Mouse (Mus musculus): ENCODE measurements around the gene Harbi1. TPM values are rescaled to one million over a fixed set of nuclear protein-coding genes. Genes with fewer than 3 reads are reported as not detected.

Gene Harbi1
- total RNA-seq (2021): 1 to 10 TPM; 7.1 TPM
- long read RNA-seq, transcript Harbi1-201 (3 exons, 2,308 nt): major isoform, 5 of 11 reads
- long read RNA-seq, partial matches to known transcripts: 0 of 11 reads
- long read RNA-seq, other reads (novel, unspliced or antisense): 6 of 11 reads

DNA sequence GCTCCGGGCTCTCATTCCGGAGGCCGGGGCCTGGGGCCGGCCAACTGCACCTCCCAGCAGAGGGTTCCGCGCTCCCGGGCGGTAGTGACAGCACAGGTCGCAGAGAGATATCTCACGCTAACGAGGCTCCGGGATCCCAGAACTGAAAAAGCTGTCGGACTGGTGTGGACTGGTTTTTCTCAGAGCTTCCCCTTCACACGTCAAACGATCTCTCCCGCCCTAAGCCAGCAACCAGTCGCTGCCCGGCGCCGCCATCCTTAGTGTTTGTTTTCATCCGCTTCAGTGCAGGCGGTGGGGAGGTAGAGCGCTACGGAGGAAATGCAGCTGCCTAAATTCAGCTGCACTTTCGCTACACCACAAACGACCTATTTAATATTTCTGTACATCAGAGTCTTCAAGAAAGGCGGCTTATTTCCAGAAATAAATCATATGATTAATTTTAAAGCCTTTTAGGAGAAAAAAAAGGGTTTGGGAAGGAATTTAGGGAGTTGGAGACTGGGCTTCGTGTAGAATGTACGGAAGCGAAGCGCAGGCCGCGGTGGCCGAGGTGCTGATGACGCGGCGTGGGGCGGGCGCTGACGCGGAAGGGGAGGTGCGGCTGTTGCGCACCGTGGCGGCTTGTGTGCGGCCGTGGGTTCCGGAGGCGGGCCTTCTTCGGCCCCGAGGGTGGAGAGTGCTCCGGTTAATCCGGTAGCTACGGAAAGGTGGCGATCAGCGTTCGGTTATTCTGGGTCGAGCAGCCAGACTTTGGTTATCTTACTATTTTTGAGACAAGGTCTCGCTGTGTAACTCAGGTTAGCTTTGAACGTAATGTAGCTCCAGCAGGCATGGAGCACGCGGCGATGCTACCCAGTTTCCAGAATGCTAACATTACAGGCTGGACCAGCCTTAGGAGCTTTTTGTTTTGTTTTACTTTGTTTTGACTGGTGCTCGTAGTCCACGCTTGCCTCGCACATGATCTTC is at the start of gene Harbi1, which contains the start of gene Atg13:
Gene Harbi1 (plus strand): TSS at position 581 of the 963 bp plus-strand sequence.
Gene Atg13 (minus strand): TSS at position 305 of the 963 bp plus-strand sequence.
- peak; percentile 92 to 94 for DNase-seq (ENCODE audit: low spot score in 2 of 2)

DNA sequence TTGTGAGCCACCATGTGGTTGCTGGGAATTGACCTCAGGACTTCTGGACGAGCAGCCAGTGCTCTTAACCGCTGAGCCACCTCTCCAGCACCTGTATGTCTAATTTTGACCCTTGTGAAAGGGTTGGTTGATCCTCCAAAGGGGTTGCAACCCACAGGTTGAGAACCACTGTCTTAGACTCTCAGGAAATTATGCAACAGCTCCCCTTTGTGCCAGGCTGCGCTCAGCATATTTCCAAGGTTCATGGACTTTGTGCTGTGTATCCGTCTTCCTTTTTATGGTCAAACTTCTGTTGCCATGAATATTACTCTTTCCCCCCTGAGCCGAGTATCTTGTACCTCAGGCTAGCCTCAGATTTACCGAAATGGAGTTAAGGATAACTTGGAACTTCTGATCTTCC is 49.7 kb upstream of the Harbi1 start:
- DNase-seq (ENCODE audit: low spot score in 2 of 2): no peak

- no peak for DNase-seq (ENCODE audit: low spot score in 2 of 2)
Observed at GRCm38 (mm10) chr2:91664780-91665179, 45.9 kb upstream of the Harbi1 start.

GRCm38 (mm10) chr2:91666386-91666910 is 44.2 kb upstream of the Harbi1 start:
- no peak for DNase-seq (ENCODE audit: low spot score in 2 of 2)

DNA sequence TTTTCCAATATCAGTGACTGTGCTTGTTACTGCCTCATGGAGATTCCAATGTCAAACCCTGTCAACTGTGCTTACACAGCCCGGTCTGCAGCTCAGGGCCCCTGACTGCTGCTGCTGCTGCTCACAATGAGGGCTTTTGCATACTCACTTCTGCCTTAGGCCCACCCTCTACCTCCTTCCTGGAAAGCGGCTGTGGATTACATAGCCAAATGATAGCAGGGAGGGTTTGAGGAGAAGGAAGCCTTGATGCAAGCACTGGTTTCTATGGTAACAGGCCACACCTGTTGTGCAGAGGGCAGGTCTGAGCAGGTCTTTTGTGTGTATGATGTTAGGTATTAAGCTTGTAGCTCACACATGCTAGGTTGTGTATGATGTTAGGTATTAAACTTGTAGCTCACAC is 42.9 kb upstream of the Harbi1 start:
- DNase-seq (ENCODE audit: low spot score in 2 of 2): no peak

DNA sequence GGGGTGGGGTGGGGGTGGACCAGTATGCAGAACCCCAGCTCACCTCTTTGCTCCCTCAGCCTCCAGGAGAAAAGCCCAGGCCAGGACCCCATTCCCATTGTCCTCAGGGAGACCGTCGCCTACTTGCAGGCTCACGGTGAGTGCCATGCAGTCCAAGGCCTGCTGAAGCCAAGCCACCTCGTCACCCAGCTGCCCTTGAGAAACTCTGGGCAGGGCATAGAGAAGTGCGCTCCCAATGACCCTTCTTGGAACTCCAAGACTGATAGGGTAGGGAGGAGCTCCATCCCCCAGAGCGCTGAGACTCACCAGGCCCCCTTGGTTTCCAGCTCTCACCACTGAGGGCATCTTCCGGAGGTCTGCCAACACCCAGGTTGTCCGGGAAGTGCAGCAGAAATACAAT is 41.3 kb upstream of the Harbi1 start:
- DNase-seq (ENCODE audit: low spot score in 2 of 2): no peak

DNA sequence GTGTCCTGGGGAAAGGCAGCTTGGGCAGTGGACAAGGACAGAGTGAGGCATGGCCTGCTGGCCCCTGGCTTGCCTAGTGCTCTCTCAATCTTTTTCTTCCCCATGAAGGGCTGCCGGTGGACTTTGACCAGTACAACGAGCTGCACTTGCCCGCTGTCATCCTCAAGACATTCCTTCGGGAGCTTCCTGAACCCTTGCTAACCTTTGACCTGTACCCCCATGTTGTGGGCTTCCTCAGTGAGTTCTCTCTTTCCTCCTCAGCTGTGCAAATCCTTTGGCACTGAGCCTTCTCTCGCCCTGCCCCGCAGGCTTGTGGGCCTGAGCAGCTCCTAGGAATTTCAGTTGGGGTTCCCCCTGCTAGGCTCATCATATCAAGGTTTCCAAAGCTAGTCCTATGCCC is 40.6 kb upstream of the Harbi1 start:
- DNase-seq (ENCODE audit: low spot score in 2 of 2): no peak

- no peak for DNase-seq (ENCODE audit: low spot score in 2 of 2)
Observed at GRCm38 (mm10) chr2:91673587-91673986, 37.1 kb upstream of the Harbi1 start.

DNA sequence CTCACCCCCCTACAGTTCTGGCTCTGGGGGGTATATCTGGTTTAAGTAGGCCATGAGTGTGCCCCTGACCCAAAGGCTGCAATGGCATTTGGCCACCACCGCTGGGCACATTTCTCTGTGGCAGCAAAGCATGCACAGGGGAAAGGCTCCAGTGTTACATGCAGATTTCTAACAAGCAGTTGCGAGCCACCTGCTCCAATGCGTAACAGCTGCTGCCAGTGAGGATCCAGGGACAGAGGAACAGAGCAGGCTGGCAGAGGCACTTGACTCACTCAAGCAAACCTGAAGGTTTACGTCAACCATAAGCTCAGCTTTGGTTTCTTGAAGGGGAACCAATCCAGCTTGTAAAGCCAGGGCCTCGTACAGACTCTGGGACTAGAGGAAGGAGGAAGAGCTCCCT is 35.8 kb upstream of the Harbi1 start:
- peak; percentile 49 to 58 for DNase-seq (ENCODE audit: low spot score in 2 of 2)

GRCm38 (mm10) chr2:91676420-91676819 is 34.2 kb upstream of the Harbi1 start:
- DNase-seq (ENCODE audit: low spot score in 2 of 2): no peak

DNA sequence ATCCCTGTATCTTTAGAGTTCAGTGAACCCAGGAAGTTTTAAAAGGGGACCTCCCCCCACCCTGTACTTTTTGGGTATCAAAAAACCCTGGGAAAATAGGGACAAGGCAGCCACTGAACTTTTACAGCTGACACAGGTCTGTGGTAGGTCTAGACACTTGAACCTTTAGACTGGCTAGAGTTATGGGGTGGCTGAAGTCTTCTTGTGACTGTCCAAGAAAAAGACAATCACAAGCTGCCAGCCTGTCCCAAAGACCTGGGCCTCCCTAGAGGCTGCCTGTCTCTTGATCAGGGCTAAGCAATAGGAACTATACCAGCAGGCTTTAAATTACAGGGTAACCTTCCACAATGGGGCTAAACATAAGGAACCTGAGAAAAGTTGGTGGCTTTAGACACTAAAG is 33.7 kb upstream of the Harbi1 start:
- no peak for DNase-seq (ENCODE audit: low spot score in 2 of 2)

DNA sequence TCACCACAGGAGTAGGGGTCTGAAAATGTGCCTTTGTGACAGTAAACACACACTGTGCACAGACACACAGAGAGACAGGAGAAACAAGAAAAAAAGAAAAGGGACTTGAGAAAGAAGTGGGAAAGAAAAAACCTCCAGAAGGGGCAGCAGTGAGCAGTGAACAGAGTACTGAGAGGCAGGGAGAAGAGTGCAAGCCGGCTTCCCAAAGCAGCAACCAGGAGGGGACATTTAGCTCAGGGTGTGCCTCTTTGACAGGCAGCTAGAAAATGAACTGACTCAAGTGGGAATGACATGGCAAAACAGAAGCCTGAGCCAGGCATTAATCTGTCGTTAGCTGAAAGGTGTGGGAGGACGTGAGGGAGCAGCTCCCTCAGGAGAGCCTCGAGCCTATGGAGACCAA is 27.8 kb upstream of the Harbi1 start:
- peak; percentile 44 to 75 for DNase-seq (ENCODE audit: low spot score in 2 of 2)

DNA sequence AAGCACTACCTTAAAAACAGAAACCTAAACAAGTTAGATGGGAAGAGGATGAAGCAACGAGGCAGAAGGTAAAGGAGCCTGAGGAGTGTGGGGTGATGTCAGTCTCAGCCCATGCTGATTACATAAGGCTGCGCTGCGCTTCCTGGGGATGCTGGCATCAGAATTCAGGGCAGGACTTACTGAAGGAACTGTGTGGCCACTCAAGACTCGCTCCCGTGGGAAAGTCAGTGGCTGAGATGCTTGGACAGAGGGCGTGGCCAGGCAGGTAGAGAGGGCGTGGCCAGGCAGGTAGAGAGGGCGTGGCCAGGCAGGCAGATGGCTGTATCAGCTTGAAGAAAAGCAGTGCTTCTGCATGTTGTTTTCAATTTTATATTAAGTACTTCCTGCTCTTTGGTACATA is 26.7 kb upstream of the Harbi1 start:
- DNase-seq (ENCODE audit: low spot score in 2 of 2): no peak

DNA sequence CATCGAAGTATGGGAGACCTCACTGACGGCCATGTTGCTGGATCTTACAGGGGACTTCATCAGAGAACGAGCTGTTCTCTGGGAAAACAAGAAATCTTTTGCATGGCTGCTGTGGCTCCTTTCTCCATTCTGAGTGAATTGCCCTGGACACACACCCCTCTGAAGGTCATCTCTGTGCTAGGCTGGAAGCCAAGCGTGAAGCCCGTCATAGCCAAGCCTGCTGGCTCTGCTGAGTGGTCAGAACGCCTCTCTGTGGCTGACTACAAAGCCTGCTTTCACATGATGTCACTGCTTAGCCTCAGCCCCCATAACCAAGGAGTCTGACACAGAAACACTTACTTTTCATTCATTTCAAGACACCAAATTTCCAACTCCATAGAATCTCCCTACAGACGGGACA is 21.2 kb upstream of the Harbi1 start:
- DNase-seq (ENCODE audit: low spot score in 2 of 2): peak in 1 of 2 experiments; percentile 59

GRCm38 (mm10) chr2:91695436-91696224 is 15.0 kb upstream of the Harbi1 start:
- peak; percentile 53 to 78 for DNase-seq (ENCODE audit: low spot score in 2 of 2)

DNA sequence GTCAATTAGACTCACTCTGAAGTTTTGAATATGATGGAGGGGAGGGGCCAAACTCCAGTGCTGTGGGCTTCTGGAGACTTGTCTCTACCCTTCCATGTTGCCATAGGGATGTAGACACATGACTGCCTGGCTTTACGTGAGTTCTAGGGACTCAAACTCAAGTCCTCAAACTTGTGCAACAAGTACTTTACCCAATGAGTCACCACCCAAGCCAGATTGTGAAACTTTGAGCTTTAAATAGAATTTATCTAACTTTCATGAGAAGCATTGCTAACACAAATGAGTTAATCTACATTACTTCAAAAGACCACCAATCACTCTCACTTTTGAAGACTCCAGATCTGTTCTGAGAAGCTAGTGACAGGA is 14.4 kb upstream of the Harbi1 start:
- DNase-seq (ENCODE audit: low spot score in 2 of 2): no peak

DNA sequence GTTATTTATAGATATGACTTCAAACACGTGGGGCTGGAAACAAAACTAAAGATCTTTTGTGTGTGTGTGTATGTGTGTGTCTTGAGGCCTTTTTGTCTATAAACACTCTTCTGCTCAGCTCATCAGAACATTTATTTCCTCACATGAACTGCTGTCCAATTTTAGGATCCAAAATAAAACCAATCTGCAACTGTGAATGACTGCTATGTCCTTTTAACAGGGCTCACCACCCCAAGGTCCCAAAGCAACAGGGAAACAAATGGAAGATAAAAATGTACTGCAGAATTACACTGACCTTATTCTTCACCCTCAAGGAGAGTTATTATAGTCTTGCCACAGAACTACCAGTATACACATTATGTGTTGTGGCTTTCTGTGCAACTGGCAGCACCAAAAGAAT is 11.4 kb upstream of the Harbi1 start:
- DNase-seq (ENCODE audit: low spot score in 2 of 2): no peak

- DNase-seq (ENCODE audit: low spot score in 2 of 2): no peak
Observed at GRCm38 (mm10) chr2:91701366-91701765, 9.3 kb upstream of the Harbi1 start.

DNA sequence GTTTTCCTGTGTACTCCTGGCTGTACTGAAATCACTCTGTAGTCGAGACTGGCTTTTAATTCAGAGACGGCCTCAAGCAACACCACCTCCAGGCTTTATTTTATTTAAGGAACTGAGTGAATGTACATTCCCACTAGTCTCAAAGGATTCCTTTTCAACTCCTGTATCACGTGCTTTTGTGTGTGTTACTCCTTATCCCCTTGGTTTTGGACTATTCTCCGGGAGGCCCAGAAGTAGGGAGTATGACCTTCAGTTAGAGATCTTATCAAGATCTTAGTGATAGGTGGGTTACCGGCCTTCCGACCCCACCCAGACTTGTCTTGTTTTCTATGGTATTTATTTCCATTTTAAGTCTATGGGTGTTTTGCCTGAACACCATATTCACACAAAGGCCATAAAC is 4.9 kb upstream of the Harbi1 start:
- DNase-seq (ENCODE audit: low spot score in 2 of 2): no peak

GRCm38 (mm10) chr2:91706456-91706855 is 4.2 kb upstream of the Harbi1 start:
- DNase-seq (ENCODE audit: low spot score in 2 of 2): no peak

DNA sequence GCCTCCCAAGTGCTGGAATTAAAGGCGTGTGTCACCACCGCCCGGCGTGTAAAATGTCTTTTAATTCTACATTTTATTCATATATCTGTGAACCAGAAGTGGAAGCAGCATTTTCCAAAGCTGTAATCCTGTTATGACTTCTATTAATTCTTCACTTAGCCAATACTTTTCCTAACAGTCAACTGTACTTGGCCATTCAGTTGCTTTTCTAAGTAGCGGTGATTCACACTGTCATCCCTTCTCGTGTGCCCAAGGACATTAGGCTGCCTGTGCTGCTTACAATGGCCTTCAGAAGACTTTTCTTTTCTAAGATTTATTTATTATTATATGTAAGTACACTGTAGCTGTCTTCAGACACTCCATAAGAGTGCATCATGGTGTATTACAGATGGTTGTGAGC is 2.3 kb upstream of the Harbi1 start:
- DNase-seq (ENCODE audit: low spot score in 2 of 2): no peak
